ENCODE assay signal across 8 mouse cellular contexts in genomic region chr12:16589966-16590365, GRCm38 (mm10). TPM values are rescaled to one million over a fixed set of nuclear protein-coding genes. Genes with fewer than 3 reads are reported as not detected.
DNase-seq lines count a peak whose midpoint lies in the region; ATAC-seq and TF ChIP-seq lines count a peak whose summit lies in the region.

No protein-coding gene starts in this region.

- no peak overlapping the region for H3K27ac ChIP-seq in hindbrain, embryonic 14.5 days
- no peak overlapping the region for H3K27ac ChIP-seq in lung, embryonic 14.5 days (ENCODE audit: low read depth)

- TF ChIP-seq CTCF in lung, embryonic 14.5 days (IDR thresholded peaks at IDR 0.05; ENCODE audit: low read depth) = no peak

- DNase-seq in thymus, postnatal 14 days = peak; percentile 13
- DNase-seq in thymus, postnatal 36 days = no peak
- no peak for DNase-seq in hindbrain, embryonic 14.5 days (ENCODE audit: low spot score)
- peak; percentile 38 for DNase-seq in lung, embryonic 14.5 days
- no peak for DNase-seq in testis, postnatal 10 days (ENCODE audit: low spot score)
- no peak for DNase-seq in frontal cortex, postnatal 10 days (ENCODE audit: low spot score in 2 of 2)
- no peak for DNase-seq in natural killer cell, adult 2 months (ENCODE audit: low spot score in 2 of 2)

- H3K9me3 ChIP-seq in hindbrain, embryonic 14.5 days (ENCODE audit: control insufficient read depth, low read length) = no peaks in the 10 kb centered on the region
- no peaks in the 10 kb centered on the region for H3K9me3 ChIP-seq in lung, embryonic 14.5 days (ENCODE audit: low read depth, low read length)

- H3K4me2 ChIP-seq in hindbrain, embryonic 14.5 days (replicated peaks) = peak overlapping the region; percentile 74; the same call in 1 of the 2 replicates
- H3K4me2 ChIP-seq in lung, embryonic 14.5 days = peak overlapping the region; percentile 92

- peak overlapping the region; percentile 80; the same call in 1 of the 2 replicates for H3K4me3 ChIP-seq in hindbrain, embryonic 14.5 days (replicated peaks; ENCODE audit: low read length)
- peak overlapping the region; percentile 64; the same call in 1 of the 2 replicates for H3K4me3 ChIP-seq in lung, embryonic 14.5 days (ENCODE audit: low read depth, low read length)

- no peaks in the 10 kb centered on the region for H3K27me3 ChIP-seq in hindbrain, embryonic 14.5 days (ENCODE audit: control insufficient read depth, insufficient read depth, low read length)
- no peaks in the 10 kb centered on the region for H3K27me3 ChIP-seq in lung, embryonic 14.5 days (ENCODE audit: insufficient read depth, low read length)

- ATAC-seq in hindbrain, embryonic 14.5 days (ENCODE audit: low FRiP score) = no peak
- no peak; the same call in 1 of the 2 replicates for ATAC-seq in lung, embryonic 14.5 days (ENCODE audit: insufficient read depth)
- ATAC-seq in erythroid progenitor cell, adult 5-6 weeks (replicated peaks; ENCODE audit: low FRiP score, poor library complexity, severe bottlenecking) = no peak

- H3K9ac ChIP-seq in hindbrain, embryonic 14.5 days = no peak overlapping the region
- H3K9ac ChIP-seq in lung, embryonic 14.5 days = no peak overlapping the region

- no peaks in the 10 kb centered on the region for H3K36me3 ChIP-seq in hindbrain, embryonic 14.5 days (replicated peaks; ENCODE audit: control insufficient read depth, insufficient read depth)
- no peaks in the 10 kb centered on the region for H3K36me3 ChIP-seq in lung, embryonic 14.5 days (ENCODE audit: insufficient read depth)

- H3K4me1 ChIP-seq in hindbrain, embryonic 14.5 days (replicated peaks; ENCODE audit: control insufficient read depth, insufficient read depth, low read length) = peaks cover 36% of the 10 kb centered on the region
- peaks cover 15% of the 10 kb centered on the region for H3K4me1 ChIP-seq in lung, embryonic 14.5 days (ENCODE audit: insufficient read depth)

- WGBS in hindbrain, embryonic 14.5 days = 26% methylated on average over 4 of the region's 4 CpGs
- 18% methylated on average over 4 of the region's 4 CpGs for WGBS in lung, embryonic 14.5 days

RNA-seq across cellular contexts. Expression of gene Lpin1, which starts 20.8 kb away (rescaled TPM):
- 18.0 and 19.1 TPM in 2 replicates for polyA plus RNA-seq in hindbrain, embryonic 14.5 days (2014; fragmentation: Nextera tagmentation; extraction: Ambion mirVana)
- polyA plus RNA-seq in lung, embryonic 14.5 days (2014; fragmentation: Nextera tagmentation; extraction: Ambion mirVana) = 4.0 and 4.6 TPM in 2 replicates
- 10.1 and 10.9 TPM in 2 replicates for total RNA-seq in erythroid progenitor cell, adult 5-6 weeks (2015; ENCODE audit: low replicate concordance)
- total RNA-seq in erythroid progenitor cell, adult 5-6 weeks (2017; ENCODE audit: low replicate concordance) = 12.2 and 20.9 TPM in 2 replicates

Comparison
In these comparisons a context has a peak if more than half of its experiments do, and no peak if none do; other contexts are left out.
1. DNase-seq: peak in thymus, postnatal 14 days (single experiment) and lung, embryonic 14.5 days (single experiment); none in thymus, postnatal 36 days (0 of 2), hindbrain, embryonic 14.5 days (single experiment), testis, postnatal 10 days (single experiment), frontal cortex, postnatal 10 days (0 of 2) and natural killer cell, adult 2 months (0 of 2).